Mouse (Mus musculus) limb, embryonic 12.5 days (tissue): ENCODE measurements at regions not wholly inside any gene's neighbourhood (a gene's known extent, or its start where the extent isn't known, plus 50 kb on each side); places are given as distances from the start of the nearest gene placed in this dataset.

ENCODE experiments used
- ATAC-seq: fragments of 200-750 bp; cut with Nextera tagmentation; 2 replicates; pipeline ENCODE4 v1.8.0; 2017; ENCODE audit warnings: low read depth, moderate TSS enrichment; ENCODE audit not compliant: insufficient number of reproducible peaks, insufficient read depth, low FRiP score, low TSS enrichment
- H3K27ac ChIP-seq: fragments of 300-500 bp; sonication (generic); 2 replicates; pipeline ENCODE4 v1.5.1; 2016; ENCODE audit warnings: mild to moderate bottlenecking, moderate library complexity
- H3K27me3 ChIP-seq: fragments of 300-500 bp; sonication (generic); 2 replicates; pipeline ENCODE4 v1.6.1; 2016; ENCODE audit warnings: mild to moderate bottlenecking, moderate library complexity
- H3K36me3 ChIP-seq: fragments of 300-500 bp; sonication (generic); 2 replicates; pipeline ENCODE4 v1.6.1; 2016; ENCODE audit warnings: mild to moderate bottlenecking, moderate library complexity
- H3K4me1 ChIP-seq: fragments of 300-500 bp; sonication (generic); replicated peaks from 2 replicates; pipeline ENCODE4 v1.6.1; 2016
- H3K4me2 ChIP-seq: fragments of 300-500 bp; sonication (generic); 2 replicates; pipeline ENCODE4 v1.6.1; 2016; ENCODE audit warnings: mild to moderate bottlenecking, moderate library complexity
- H3K4me3 ChIP-seq: fragments of 300-500 bp; sonication (generic); replicated peaks from 2 replicates; pipeline ENCODE4 v1.5.1; 2016; ENCODE audit warnings: mild to moderate bottlenecking
- H3K9ac ChIP-seq: fragments of 300-500 bp; sonication (generic); replicated peaks from 2 replicates; pipeline ENCODE4 v1.6.1; 2016; ENCODE audit warnings: mild to moderate bottlenecking, moderate library complexity
- H3K9me3 ChIP-seq: fragments of 300-500 bp; sonication (generic); 2 replicates; pipeline ENCODE4 v1.6.1; 2016; ENCODE audit warnings: mild to moderate bottlenecking, moderate library complexity
- WGBS: fragments of 180-500 bp; shearing (Covaris S2); methylation state at CpG from one replicate; pipeline ENCODE4 v1.1.7; 2016; 5-methylcytosine and 5-hydroxymethylcytosine counted together

DNA sequence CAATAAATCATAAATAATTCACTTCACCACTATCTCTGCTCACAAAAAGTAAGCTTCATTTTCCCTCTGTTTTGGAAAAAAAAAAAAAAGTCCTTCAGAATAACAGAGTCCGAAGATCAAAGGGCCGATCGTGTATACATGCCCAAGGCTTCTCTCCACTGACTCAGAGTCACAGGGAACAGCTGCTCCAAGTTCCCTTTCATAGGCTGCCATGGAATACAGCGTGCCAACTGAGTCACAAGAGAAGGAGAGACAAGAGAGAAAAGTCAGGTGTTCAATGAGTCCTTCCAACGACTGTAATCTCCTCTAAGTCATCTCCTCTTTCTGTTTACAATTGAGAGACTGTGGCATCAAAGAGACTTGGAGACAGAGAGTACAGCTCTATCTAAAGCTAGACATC lies 71.6 kb upstream of the Sfrp2 start:
- no peak overlapping the region for H3K4me3 ChIP-seq
- 73% methylated on average over 5 of the region's 5 CpGs for WGBS
- H3K4me1 ChIP-seq, result no peaks in the 10 kb centered on the region
- H3K27me3 ChIP-seq, result no peaks in the 10 kb centered on the region; the same call in 1 of the 2 replicates
- H3K36me3 ChIP-seq, result no peaks in the 10 kb centered on the region
- no peak overlapping the region for H3K4me2 ChIP-seq
- no peak for ATAC-seq
- no peak overlapping the region for H3K9ac ChIP-seq
- H3K27ac ChIP-seq, result no peak overlapping the region
- H3K9me3 ChIP-seq, result no peaks in the 10 kb centered on the region

GRCm38 (mm10) chr3:83699751-83700150 lies 66.4 kb upstream of the Sfrp2 start:
- Histone ChIP-seq H3K27me3 (no peaks in the 10 kb centered on the region), H3K9me3 (no peaks in the 10 kb centered on the region), H3K9ac (no peak overlapping the region), H3K4me2 (no peak overlapping the region), H3K4me3 (no peak overlapping the region), H3K4me1 (no peaks in the 10 kb centered on the region), H3K36me3 (no peaks in the 10 kb centered on the region), H3K27ac (no peak overlapping the region)
- 63% methylated on average over 3 of the region's 3 CpGs for WGBS
- no peak for ATAC-seq

DNA sequence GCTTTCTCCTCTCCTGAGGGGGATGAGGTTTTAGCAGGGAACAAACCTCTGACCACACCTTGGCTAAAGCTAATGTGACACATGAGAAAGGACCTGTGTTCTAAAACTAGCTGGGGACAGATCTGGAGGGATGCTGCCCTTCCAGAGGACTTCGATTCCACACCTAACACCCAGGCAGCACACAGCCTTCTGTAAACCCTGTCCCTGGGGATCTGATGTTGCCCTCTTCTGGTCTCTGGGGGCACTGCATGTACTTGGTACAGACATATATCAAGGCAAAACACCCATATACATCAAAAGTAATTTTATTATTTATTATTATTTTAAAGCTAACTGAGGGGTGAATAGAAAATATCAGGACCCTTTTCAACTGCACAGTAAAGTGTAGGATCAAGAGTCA lies 65.0 kb upstream of the Sfrp2 start:
- Histone ChIP-seq H3K36me3 (no peaks in the 10 kb centered on the region), H3K4me1 (no peaks in the 10 kb centered on the region), H3K27me3 (no peaks in the 10 kb centered on the region), H3K4me2 (no peak overlapping the region), H3K4me3 (no peak overlapping the region), H3K9ac (no peak overlapping the region), H3K27ac (no peak overlapping the region), H3K9me3 (no peaks in the 10 kb centered on the region)
- WGBS, result 48% methylated on average over 1 of the region's 1 CpGs
- ATAC-seq, result no peak

DNA sequence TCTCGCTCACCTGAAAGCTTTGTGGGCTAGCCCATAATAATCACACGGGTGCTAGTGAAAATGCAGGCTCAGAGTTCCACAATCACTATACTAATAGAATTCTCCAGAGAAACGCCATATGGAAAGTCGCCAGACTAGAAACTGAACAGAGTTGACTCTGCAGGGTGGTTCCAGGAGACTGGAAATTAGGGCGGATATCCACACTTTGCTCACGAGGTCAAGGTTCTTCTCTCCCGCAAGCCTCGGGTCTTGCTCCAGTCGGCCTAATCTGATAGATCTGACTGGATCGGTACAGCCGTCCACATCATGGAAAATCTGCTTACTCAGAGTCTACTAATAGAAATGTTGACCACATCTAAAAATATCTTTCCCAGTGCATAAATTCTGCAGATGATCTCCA lies 61.6 kb upstream of the Sfrp2 start:
- Histone ChIP-seq H3K9me3 (no peaks in the 10 kb centered on the region), H3K27ac (no peak overlapping the region), H3K9ac (no peak overlapping the region), H3K4me2 (no peak overlapping the region), H3K4me1 (peaks cover 13% of the 10 kb centered on the region), H3K4me3 (no peak overlapping the region), H3K27me3 (no peaks in the 10 kb centered on the region), H3K36me3 (no peaks in the 10 kb centered on the region)
- no peak for ATAC-seq
- 93% methylated on average over 11 of the region's 11 CpGs for WGBS

GRCm38 (mm10) chr3:83705253-83705652 lies 60.9 kb upstream of the Sfrp2 start:
- Histone ChIP-seq H3K4me3 (no peak overlapping the region), H3K27ac (no peak overlapping the region), H3K4me2 (no peak overlapping the region), H3K9me3 (no peaks in the 10 kb centered on the region), H3K27me3 (no peaks in the 10 kb centered on the region), H3K9ac (no peak overlapping the region), H3K4me1 (peaks cover 18% of the 10 kb centered on the region), H3K36me3 (no peaks in the 10 kb centered on the region)
- no peak for ATAC-seq
- 95% methylated on average over 6 of the region's 6 CpGs for WGBS

DNA sequence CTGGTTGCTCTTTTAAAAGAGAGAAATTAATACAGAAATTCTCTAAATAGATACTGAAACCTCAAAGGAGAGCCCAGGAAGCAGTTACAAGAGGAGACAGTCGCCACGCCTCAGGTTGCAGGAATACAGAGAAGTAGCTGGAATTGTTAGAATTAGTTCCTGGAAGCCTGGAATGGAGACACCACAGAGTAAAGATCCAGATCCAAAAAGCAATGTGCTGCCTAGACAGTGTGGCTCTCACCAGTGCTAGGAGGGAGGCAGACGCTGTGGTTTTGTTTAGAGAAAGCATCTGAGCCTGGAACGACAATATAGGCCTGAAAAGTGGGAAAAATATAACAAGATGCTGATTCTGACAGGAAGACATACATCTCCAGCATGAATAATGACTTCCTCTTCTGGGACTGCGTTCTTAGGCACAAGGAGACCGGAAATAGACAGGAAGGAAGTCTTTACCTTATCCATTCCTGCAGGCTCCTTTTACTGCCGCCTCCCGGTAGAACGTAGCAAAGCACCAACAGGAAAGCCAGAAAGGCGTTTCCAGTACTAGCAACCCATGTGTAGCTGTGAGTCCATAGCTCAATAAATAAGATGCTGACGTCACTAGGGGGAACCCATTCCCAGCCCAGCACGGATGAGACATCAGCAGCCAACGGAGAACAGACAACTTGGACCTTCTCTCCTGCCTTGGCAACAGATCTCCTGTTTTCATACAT lies 59.4 kb upstream of the Sfrp2 start:
- Histone ChIP-seq H3K27ac (no peak overlapping the region), H3K4me1 (peaks cover 31% of the 10 kb centered on the region), H3K36me3 (no peaks in the 10 kb centered on the region), H3K9me3 (no peaks in the 10 kb centered on the region), H3K4me2 (no peak overlapping the region), H3K27me3 (no peaks in the 10 kb centered on the region), H3K4me3 (no peak overlapping the region), H3K9ac (no peak overlapping the region)
- no peak for ATAC-seq
- 58% methylated on average over 13 of the region's 13 CpGs for WGBS

DNA sequence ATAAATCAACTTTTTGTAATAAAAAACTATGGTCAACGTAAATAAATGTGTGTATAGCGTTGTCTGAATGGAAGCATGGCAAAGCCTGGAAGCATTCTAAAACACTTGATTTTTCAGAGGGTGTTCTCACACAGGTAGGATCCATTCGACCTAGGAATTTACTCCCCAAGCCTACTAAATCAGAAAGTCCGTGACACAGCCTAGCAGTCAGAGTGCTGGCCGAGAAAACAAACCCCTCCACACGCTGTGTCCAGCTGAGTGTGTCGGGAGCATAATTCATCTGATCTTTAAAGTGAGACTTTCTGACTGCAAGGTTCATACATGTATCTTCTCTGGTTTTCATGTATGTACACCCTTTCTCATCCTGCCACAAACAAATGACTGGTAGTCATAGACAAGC lies 58.8 kb upstream of the Sfrp2 start:
- no peak for ATAC-seq
- Histone ChIP-seq H3K27me3 (no peaks in the 10 kb centered on the region), H3K4me3 (no peak overlapping the region), H3K9me3 (no peaks in the 10 kb centered on the region), H3K4me1 (peaks cover 36% of the 10 kb centered on the region), H3K9ac (no peak overlapping the region), H3K36me3 (no peaks in the 10 kb centered on the region), H3K4me2 (no peak overlapping the region), H3K27ac (no peak overlapping the region)
- 85% methylated on average over 7 of the region's 7 CpGs for WGBS

GRCm38 (mm10) chr3:83708973-83709372 lies 57.1 kb upstream of the Sfrp2 start:
- WGBS, result 60% methylated on average over 2 of the region's 4 CpGs
- peaks cover 5% of the 10 kb centered on the region; the same call in 1 of the 2 replicates for H3K27me3 ChIP-seq
- no peak overlapping the region for H3K4me3 ChIP-seq
- H3K9ac ChIP-seq, result no peak overlapping the region
- H3K4me2 ChIP-seq, result no peak overlapping the region
- 0 out of 2 replicates have a peak overlapping the region, but pooled peaks have one; percentile 29 for H3K27ac ChIP-seq
- ATAC-seq, result no peak
- no peaks in the 10 kb centered on the region for H3K9me3 ChIP-seq
- peaks cover 36% of the 10 kb centered on the region for H3K4me1 ChIP-seq
- no peaks in the 10 kb centered on the region for H3K36me3 ChIP-seq

GRCm38 (mm10) chr3:83709531-83709930 lies 56.6 kb upstream of the Sfrp2 start:
- H3K4me1 ChIP-seq, result peaks cover 36% of the 10 kb centered on the region
- no peak overlapping the region for H3K4me3 ChIP-seq
- H3K27ac ChIP-seq, result no peak overlapping the region
- WGBS, result 47% methylated on average over 1 of the region's 1 CpGs
- no peak for ATAC-seq
- no peak overlapping the region for H3K9ac ChIP-seq
- H3K36me3 ChIP-seq, result no peaks in the 10 kb centered on the region
- H3K27me3 ChIP-seq, result peaks cover 6% of the 10 kb centered on the region; the same call in 1 of the 2 replicates
- no peaks in the 10 kb centered on the region for H3K9me3 ChIP-seq
- no peak overlapping the region for H3K4me2 ChIP-seq

GRCm38 (mm10) chr3:83710995-83711541 lies 55.1 kb upstream of the Sfrp2 start:
- H3K4me3 ChIP-seq, result no peak overlapping the region
- H3K4me1 ChIP-seq, result peaks cover 40% of the 10 kb centered on the region
- ATAC-seq, result peak; percentile 76
- H3K36me3 ChIP-seq, result no peaks in the 10 kb centered on the region
- peak overlapping the region; percentile 24 for H3K4me2 ChIP-seq
- H3K9me3 ChIP-seq, result no peaks in the 10 kb centered on the region
- WGBS, result 24% methylated on average over 10 of the region's 10 CpGs
- H3K9ac ChIP-seq, result 0 out of 2 replicates have a peak overlapping the region, but pooled peaks have one; percentile 5
- H3K27me3 ChIP-seq, result peaks cover 6% of the 10 kb centered on the region; the same call in 1 of the 2 replicates
- peak overlapping the region; percentile 62; the same call in 1 of the 2 replicates for H3K27ac ChIP-seq

DNA sequence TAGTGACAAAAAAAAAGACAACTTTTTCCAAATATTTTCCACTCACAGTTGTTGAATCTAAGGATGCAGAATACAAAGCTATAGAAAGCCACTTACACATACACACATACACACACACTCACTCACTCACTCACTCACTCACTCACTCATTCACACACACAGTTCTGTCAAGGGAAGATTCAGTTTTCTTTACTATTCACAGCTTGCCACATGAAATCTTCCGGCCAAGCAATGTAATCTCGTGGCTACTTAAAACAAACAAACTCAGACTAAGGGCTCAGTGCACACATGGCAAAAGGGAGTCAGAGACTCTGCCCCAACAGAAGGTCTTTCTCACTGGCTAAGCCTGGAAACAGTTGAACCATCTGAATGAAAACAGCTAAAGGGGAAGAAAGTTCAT lies 53.8 kb upstream of the Sfrp2 start:
- 73% methylated on average over 2 of the region's 2 CpGs for WGBS
- no peak for ATAC-seq
- no peak overlapping the region for H3K27ac ChIP-seq
- no peaks in the 10 kb centered on the region for H3K36me3 ChIP-seq
- H3K4me1 ChIP-seq, result peaks cover 48% of the 10 kb centered on the region
- no peak overlapping the region for H3K4me3 ChIP-seq
- no peak overlapping the region for H3K9ac ChIP-seq
- H3K4me2 ChIP-seq, result no peak overlapping the region
- no peaks in the 10 kb centered on the region for H3K9me3 ChIP-seq
- peaks cover 6% of the 10 kb centered on the region; the same call in 1 of the 2 replicates for H3K27me3 ChIP-seq

- Histone ChIP-seq H3K36me3 (no peaks in the 10 kb centered on the region), H3K4me2 (no peak overlapping the region), H3K9ac (no peak overlapping the region), H3K27me3 (peaks cover 6% of the 10 kb centered on the region; the same call in 1 of the 2 replicates), H3K4me3 (no peak overlapping the region), H3K27ac (no peak overlapping the region), H3K9me3 (no peaks in the 10 kb centered on the region), H3K4me1 (peaks cover 49% of the 10 kb centered on the region)
- WGBS, result 64% methylated on average over 6 of the region's 6 CpGs
- ATAC-seq, result no peak
These were observed 51.5 kb upstream of the Sfrp2 start for GRCm38 (mm10) chr3:83714572-83714971.
